Mouse (Mus musculus) layer of hippocampus, postnatal 14 days (tissue): ENCODE measurements around the gene Pde12. TPM values are rescaled to one million over a fixed set of nuclear protein-coding genes. Genes with fewer than 3 reads are reported as not detected.
"Not testable (repeated sequence)": the region's sequence is repeated elsewhere in the genome, so short reads cannot be mapped to it uniquely, and the experiment has no call there.

Experiments
- DNase-seq, 2 experiments: peaks; one replicate each; pipeline ENCODE4 v3.0.0; 2021 to 2022; ENCODE audit warnings: low spot score in 2 of 2, mixed read lengths in 1 of 2
- long read RNA-seq, 2 experiments: library from polyadenylated mRNA; stranded (forward); transcript quantifications; one replicate each; pipeline ENCODE4 v2.0.0; 2021
- total RNA-seq, 2 experiments: library from RNA; stranded (reverse); gene quantifications; 2 replicates each; pipeline ENCODE4 v1.2.3; 2021

Gene Pde12
- 1 to 10 TPM; 7.8 to 8.7 TPM for total RNA-seq
- long read RNA-seq, experiment 1, full-length matches to known transcripts: 28 of 29 reads
- long read RNA-seq, experiment 1, partial matches to known transcripts: 0 of 29 reads
- long read RNA-seq, experiment 1, other reads (novel, unspliced or antisense): 1 of 29 reads
- long read RNA-seq, experiment 2, full-length matches to known transcripts: 31 of 32 reads
- long read RNA-seq, experiment 2, partial matches to known transcripts: 0 of 32 reads
- long read RNA-seq, experiment 2, other reads (novel, unspliced or antisense): 1 of 32 reads

- DNase-seq: peak; percentile 92 to 96
Observed at GRCm38 (mm10) chr14:26669292-26670073, at the start of gene Pde12. TSS of gene Pde12 (minus strand) at chr14:26669883.

DNA sequence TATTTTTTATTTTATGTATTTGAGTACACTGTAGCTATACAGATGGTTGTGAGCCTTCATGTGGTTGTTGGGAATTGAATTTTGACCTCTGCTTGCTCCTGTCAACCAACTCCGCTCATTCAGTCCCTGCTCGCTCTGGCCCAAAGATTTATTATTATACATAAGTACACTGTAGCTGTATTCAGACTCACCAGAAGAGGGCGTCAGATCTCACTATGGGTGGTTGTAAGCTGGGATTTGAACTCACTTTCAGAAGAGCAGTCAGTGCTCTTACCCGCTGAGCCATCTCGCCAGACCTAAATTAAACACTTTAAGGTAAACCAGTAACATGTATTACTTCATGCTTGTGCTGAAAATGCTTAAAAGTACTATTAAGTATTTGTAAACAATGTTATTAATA, 35.6 kb upstream of the Pde12 start:
- DNase-seq: not testable (repeated sequence)

DNA sequence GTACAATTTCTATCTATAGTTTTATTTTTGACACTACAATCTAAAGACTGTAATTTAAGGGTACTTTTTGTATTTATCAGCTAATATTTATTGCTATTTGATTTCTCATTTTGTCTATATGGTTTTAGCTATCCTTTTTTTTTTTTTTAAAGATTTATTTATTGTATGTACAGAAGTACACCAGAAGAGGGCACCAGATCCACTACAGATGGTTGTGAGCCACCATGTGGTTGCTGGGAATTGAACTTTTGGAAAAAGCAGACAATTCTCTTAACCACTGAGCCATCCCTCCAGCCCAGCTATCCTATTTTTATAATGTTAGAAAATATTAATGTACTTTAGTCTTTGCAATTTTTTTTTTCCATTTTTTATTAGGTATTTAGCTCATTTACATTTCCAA, 28.2 kb upstream of the Pde12 start:
- DNase-seq: no peak

DNA sequence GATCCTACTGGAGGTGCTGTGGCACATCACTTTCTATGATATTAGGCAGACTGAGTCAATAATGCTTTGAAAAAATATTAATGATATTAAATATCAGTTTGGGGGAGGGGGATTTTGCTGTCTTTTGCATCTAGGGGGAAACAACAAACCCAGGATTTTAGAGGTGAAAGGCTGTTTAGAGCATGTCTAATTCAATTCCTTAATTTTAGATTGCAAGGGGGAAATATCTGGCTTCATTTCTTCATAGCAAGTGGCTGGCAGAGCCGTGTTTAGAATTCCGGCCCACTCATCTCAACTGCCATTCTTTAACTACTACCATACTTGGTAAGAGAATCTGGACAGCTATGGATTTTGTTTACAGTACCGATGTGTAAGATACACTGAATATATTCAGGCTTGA, 23.3 kb upstream of the Pde12 start, which contains the start of gene Dnah12:
Dnah12 (plus strand) TSS at position 301 of the 400 bp plus-strand sequence.
- no peak for DNase-seq

GRCm38 (mm10) chr14:26691363-26691762, 21.7 kb upstream of the Pde12 start:
- no peak for DNase-seq

DNA sequence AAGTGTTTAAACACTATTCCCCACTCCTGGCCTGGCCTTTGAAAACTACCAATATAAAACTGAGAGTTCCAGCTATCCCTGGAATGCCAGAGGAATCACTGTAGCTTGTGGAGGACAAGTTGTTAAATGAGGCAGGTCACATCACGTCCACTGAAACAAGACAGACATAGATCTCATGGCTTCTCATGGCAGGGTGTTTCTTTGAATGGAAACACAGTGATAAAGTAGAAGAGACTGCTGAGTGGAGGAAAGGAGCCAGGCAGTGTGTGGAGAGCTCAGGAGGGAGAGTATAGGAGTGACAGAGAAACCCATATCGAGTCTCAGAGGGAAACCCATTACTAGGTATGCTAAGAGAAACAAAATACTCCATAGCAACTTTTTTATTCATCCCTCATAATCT, 21.0 kb upstream of the Pde12 start:
- DNase-seq: no peak

DNA sequence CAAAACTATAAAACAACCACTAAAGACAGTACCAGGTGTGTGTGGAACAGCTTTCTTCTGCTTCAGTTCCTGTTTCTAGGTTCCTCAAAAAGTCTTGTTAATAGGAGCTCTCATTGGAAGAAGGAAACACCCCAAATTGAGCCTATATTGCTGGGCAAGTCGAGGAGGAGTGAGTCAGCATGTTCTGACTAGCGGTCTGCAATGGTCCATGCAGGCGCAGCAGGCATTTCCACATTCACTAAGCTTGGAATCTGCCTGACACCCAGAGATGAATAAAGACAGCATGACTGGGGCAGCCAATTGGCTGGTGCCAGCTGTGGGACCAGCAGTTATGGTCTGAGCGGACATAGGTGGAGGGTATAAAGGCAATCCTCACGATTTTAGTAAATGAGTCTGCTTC, 6.1 kb upstream of the Pde12 start:
- DNase-seq: no peak

- DNase-seq: no peak
Observed at GRCm38 (mm10) chr14:26675371-26675770, 5.7 kb upstream of the Pde12 start.

- DNase-seq: not testable (repeated sequence)
Observed at GRCm38 (mm10) chr14:26674476-26675169, 4.9 kb upstream of the Pde12 start.

- not testable (repeated sequence) for DNase-seq
Observed at GRCm38 (mm10) chr14:26671870-26672615, 2.4 kb upstream of the Pde12 start.

- DNase-seq: no peak
Observed at GRCm38 (mm10) chr14:26670964-26671363, 1.3 kb upstream of the Pde12 start.

- DNase-seq: peak; percentile 27 to 50
Observed at GRCm38 (mm10) chr14:26668371-26669291, 1.1 kb downstream of the Pde12 start.

GRCm38 (mm10) chr14:26667991-26668370, 1.7 kb downstream of the Pde12 start:
- DNase-seq: no peak

DNA sequence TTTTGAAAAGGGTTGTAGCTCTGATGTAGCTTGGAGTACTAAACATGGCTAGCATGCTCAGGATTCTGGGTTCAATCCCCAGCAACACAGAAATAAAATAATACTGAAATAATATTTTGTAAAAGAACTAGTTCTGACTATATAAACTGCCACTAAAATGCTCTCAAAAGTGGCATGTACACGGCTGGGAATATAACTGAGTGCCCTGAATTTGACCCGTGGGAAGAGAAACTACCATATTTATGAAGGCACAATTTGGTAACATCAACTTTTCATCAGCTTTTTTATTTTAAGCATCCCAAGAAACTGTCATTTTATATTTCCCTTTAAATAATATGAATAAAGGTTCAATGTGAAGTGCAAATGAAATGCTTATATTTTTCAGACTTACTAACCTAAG, 5.8 kb downstream of the Pde12 start:
- DNase-seq: no peak

DNA sequence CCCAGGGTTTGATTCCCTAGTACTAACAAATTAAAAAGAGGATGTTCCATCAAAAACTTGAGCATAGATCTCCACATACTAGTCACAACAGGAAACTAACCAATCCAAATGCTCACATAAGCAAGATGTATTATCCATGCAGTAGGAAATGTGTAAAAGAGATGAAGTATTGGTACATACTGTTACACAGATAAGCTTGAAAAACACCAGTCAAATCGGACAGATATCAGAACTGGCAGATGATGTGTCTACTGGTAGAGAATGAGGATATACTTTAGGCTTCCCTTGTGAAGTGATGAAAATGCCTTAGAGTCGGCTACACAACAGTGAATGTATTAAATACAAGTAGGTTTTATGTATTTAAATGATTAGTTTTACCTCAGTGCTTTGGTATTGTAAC, 7.2 kb downstream of the Pde12 start:
- DNase-seq: no peak

GRCm38 (mm10) chr14:26662016-26662415, 7.7 kb downstream of the Pde12 start:
- DNase-seq: no peak

GRCm38 (mm10) chr14:26660233-26660632, 9.4 kb downstream of the Pde12 start:
- no peak for DNase-seq

GRCm38 (mm10) chr14:26658178-26658577, 11.5 kb downstream of the Pde12 start:
- no peak for DNase-seq

DNA sequence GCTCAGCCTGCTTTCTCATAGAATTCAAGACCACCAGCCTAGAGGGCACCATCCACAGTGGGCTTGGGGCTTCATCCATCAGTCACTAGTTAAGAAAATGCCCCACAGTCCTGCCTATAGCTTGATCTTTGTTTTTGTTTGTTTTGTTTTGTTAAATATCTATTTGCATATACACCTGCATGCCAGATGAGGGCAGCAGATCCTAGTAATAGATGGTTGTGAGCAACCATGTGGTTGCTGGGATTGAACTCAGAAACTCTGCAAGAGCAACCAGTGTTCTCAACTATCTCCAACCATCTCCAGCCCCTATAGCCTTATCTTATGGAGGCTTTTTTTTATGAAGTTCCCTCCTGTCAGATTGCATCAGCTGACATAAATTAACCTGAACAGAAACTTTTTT, 17.8 kb downstream of the Pde12 start:
- no peak for DNase-seq

- DNase-seq: no peak
Observed at GRCm38 (mm10) chr14:26647811-26648210, 21.9 kb downstream of the Pde12 start.
